Mouse (Mus musculus) midbrain, embryonic 12.5 days (tissue): ENCODE measurements around the gene Stat4. TPM values are rescaled to one million over a fixed set of nuclear protein-coding genes. Genes with fewer than 3 reads are reported as not detected.

ENCODE experiments used
- ATAC-seq: fragments of 200-750 bp; cut with Nextera tagmentation; 2 replicates; pipeline ENCODE4 v1.8.0; 2017; ENCODE audit warnings: low read depth, moderate TSS enrichment, moderate library complexity; ENCODE audit not compliant: low FRiP score
- H3K27ac ChIP-seq: fragments of 300-500 bp; sonication (generic); replicated peaks from 2 replicates; pipeline ENCODE4 v1.5.1; 2016; ENCODE audit warnings: mild to moderate bottlenecking
- H3K27me3 ChIP-seq: fragments of 300-500 bp; sonication (generic); 2 replicates; pipeline ENCODE4 v1.6.1; 2016; ENCODE audit warnings: mild to moderate bottlenecking
- H3K36me3 ChIP-seq: fragments of 300-500 bp; sonication (generic); 2 replicates; pipeline ENCODE4 v1.6.1; 2016
- H3K4me1 ChIP-seq: fragments of 300-500 bp; sonication (generic); 2 replicates; pipeline ENCODE4 v1.6.1; 2016
- H3K4me2 ChIP-seq: fragments of 300-500 bp; sonication (generic); replicated peaks from 2 replicates; pipeline ENCODE4 v1.6.1; 2016; ENCODE audit warnings: mild to moderate bottlenecking, moderate library complexity
- H3K4me3 ChIP-seq: fragments of 300-500 bp; sonication (generic); 2 replicates; pipeline ENCODE4 v1.5.1; 2016; ENCODE audit warnings: mild to moderate bottlenecking
- H3K9ac ChIP-seq: fragments of 300-500 bp; sonication (generic); replicated peaks from 2 replicates; pipeline ENCODE4 v1.6.1; 2016; ENCODE audit warnings: mild to moderate bottlenecking, moderate library complexity
- H3K9me3 ChIP-seq: fragments of 300-500 bp; sonication (generic); 2 replicates; pipeline ENCODE4 v1.6.1; 2016; ENCODE audit warnings: mild to moderate bottlenecking
- WGBS: fragments of 180-500 bp; shearing (Covaris S2); methylation state at CpG from one replicate; pipeline ENCODE4 v1.1.7; 2016; 5-methylcytosine and 5-hydroxymethylcytosine counted together
- polyA plus RNA-seq: library from polyadenylated mRNA; unstranded; fragments of >200 nt; fragmentation: Nextera tagmentation; extraction: Ambion mirVana; gene quantifications from 2 replicates; pipeline ENCODE4 v1.2.1, GENCODE M21; 2016

Gene Stat4
- polyA plus RNA-seq, 1 experiment from 2014 or later: 3.1 TPM

DNA sequence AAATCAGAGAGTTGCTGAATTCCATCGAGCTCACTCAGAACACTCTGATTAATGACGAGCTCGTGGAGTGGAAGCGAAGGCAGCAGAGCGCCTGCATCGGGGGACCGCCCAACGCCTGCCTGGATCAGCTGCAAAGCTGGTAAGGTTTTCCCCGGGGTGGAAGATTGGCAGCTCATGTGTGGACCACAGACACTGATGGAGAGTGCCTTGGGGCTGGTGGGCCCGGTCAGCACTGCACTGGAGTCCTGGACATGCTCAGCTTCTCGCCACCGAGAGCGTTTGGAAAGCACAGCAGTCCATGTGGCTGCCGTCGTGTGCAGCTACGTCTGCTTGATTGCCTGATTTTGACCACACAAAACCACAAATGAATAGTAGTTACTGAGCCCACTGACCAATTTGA is 150.3 kb downstream of the Stat4 start:
- ATAC-seq: no peak
- 82% methylated on average over 16 of the region's 16 CpGs for WGBS
- no peaks in the 10 kb centered on the region for H3K9me3 ChIP-seq

DNA sequence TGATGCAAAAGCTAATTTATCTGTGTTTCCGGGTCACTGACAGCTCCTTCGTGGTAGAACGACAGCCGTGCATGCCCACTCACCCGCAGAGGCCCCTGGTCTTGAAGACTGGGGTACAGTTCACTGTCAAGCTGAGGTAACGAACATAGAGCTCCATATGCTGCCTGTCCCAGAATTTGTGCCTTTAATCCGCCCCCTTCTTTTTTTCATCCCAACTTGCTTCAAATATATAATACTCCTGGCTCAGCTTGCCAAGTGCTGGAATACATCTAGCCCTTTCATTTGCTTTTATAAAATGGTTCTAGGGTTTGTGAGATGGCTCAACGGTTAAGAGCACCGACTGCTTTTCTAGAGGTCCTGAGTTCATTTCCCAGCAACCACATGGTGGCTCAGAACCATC is 153.6 kb downstream of the Stat4 start:
- ATAC-seq: no peak
- no peak overlapping the region for H3K9ac ChIP-seq

More for the DNA sequence above, 150.3 kb downstream of the Stat4 start:
- H3K4me1 ChIP-seq: 0 out of 2 replicates have a peak, but pooled peaks cover 2% of the 10 kb centered on the region
- no peak overlapping the region for H3K9ac ChIP-seq
- H3K4me3 ChIP-seq: no peak overlapping the region
- H3K27me3 ChIP-seq: no peaks in the 10 kb centered on the region
- H3K27ac ChIP-seq: no peak overlapping the region
- 0 out of 2 replicates have a peak, but pooled peaks cover 6% of the 10 kb centered on the region for H3K36me3 ChIP-seq
- no peak overlapping the region for H3K4me2 ChIP-seq

DNA sequence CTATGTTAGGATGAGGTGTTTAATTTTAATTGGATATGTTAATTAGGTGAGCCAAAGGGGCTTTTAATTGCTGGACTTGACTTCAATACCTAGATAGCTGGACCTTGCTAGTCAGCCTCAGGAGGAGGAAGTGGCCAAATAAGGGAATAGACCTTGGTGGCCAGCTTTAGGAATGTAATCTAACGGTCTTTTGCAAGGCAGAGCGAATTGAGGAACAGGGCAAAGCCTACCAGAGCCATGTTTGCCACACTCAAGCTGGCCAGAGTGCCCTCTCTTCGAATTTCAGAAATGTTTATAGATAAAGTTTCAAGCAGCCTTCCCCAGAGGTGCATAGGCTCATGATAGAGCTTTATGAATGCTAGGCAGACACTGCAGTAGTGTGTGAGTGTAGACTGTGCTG is 154.5 kb downstream of the Stat4 start:
- H3K9ac ChIP-seq: no peak overlapping the region
- no peaks in the 10 kb centered on the region for H3K27me3 ChIP-seq
- no peak overlapping the region for H3K27ac ChIP-seq
- WGBS: 81% methylated on average over 3 of the region's 3 CpGs
- H3K4me2 ChIP-seq: no peak overlapping the region
- no peaks in the 10 kb centered on the region for H3K9me3 ChIP-seq
- ATAC-seq: no peak
- no peak overlapping the region for H3K4me3 ChIP-seq
- H3K4me1 ChIP-seq: 0 out of 2 replicates have a peak, but pooled peaks cover 2% of the 10 kb centered on the region
- H3K36me3 ChIP-seq: 0 out of 2 replicates have a peak, but pooled peaks cover 6% of the 10 kb centered on the region

More for the DNA sequence above, 153.6 kb downstream of the Stat4 start:
- WGBS: 86% methylated on average over 9 of the region's 9 CpGs
- Histone ChIP-seq H3K4me2 (no peak overlapping the region), H3K9me3 (no peaks in the 10 kb centered on the region), H3K27ac (no peak overlapping the region), H3K4me1 (0 out of 2 replicates have a peak, but pooled peaks cover 2% of the 10 kb centered on the region), H3K4me3 (no peak overlapping the region), H3K36me3 (0 out of 2 replicates have a peak, but pooled peaks cover 6% of the 10 kb centered on the region), H3K27me3 (no peaks in the 10 kb centered on the region)

GRCm38 (mm10) chr1:52142117-52142516 is 155.2 kb downstream of the Stat4 start:
- Histone ChIP-seq H3K27ac (no peak overlapping the region), H3K4me1 (0 out of 2 replicates have a peak, but pooled peaks cover 3% of the 10 kb centered on the region), H3K27me3 (no peaks in the 10 kb centered on the region), H3K36me3 (0 out of 2 replicates have a peak, but pooled peaks cover 6% of the 10 kb centered on the region), H3K4me3 (no peak overlapping the region), H3K9me3 (no peaks in the 10 kb centered on the region), H3K9ac (no peak overlapping the region), H3K4me2 (no peak overlapping the region)
- WGBS: 79% methylated on average over 4 of the region's 4 CpGs
- ATAC-seq: no peak

DNA sequence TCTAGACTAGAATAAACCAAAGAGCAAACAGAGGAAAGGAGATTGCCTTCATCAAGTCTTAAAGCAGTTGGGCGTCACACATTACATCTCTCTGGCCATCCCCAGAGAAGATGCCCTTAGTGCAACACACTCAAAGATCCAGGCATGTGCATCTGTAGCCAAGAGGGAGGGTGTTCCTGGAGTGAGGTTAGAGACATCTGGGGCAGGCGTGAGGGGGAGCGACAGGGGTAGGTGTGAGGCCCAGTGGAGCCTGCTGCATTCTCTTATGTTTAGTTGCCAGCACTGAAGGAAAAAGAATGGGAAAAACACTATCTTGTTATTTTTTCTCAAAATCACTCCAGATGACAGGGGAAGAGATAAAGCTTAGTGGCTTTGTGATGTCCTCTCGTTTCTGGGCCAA is 156.2 kb downstream of the Stat4 start:
- no peak overlapping the region for H3K4me3 ChIP-seq
- 0 out of 2 replicates have a peak, but pooled peaks cover 6% of the 10 kb centered on the region for H3K36me3 ChIP-seq
- 85% methylated on average over 4 of the region's 4 CpGs for WGBS
- H3K4me1 ChIP-seq: 0 out of 2 replicates have a peak, but pooled peaks cover 2% of the 10 kb centered on the region
- H3K4me2 ChIP-seq: no peak overlapping the region
- H3K27me3 ChIP-seq: peaks cover 6% of the 10 kb centered on the region; the same call in 1 of the 2 replicates
- H3K27ac ChIP-seq: no peak overlapping the region
- H3K9ac ChIP-seq: no peak overlapping the region
- H3K9me3 ChIP-seq: no peaks in the 10 kb centered on the region
- no peak for ATAC-seq

DNA sequence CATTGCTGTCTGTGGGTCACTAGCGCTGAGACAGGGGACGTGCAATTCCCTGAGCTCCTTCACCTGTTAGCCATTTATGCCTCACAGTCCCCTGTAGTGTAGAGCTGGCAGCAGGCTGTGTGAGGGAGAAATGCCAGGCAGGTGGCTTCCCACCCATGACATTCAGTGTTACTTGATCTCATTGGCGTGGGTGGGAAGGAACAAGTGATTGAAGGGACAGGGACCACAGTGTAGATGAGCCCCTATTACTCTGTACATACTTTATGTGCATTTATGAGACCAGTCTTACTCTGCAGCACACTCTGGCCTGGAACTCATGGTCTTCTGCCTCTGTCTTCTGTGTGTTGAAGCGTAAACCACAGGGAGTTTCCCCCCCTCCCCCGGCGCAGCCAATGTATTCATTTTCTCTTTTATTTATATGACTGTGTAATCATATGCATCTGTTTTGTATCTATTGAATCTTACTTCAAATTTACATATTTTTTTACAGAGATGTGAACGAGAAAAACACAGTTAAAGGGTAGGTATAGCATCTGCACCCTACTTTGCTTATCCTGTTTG is 156.7 kb downstream of the Stat4 start:
- H3K9me3 ChIP-seq: no peaks in the 10 kb centered on the region
- 0 out of 2 replicates have a peak, but pooled peaks cover 6% of the 10 kb centered on the region for H3K36me3 ChIP-seq
- ATAC-seq: no peak
- no peak overlapping the region for H3K4me3 ChIP-seq
- H3K27me3 ChIP-seq: peaks cover 6% of the 10 kb centered on the region; the same call in 1 of the 2 replicates
- H3K27ac ChIP-seq: no peak overlapping the region
- 87% methylated on average over 7 of the region's 7 CpGs for WGBS
- H3K4me1 ChIP-seq: peaks cover 3% of the 10 kb centered on the region; the same call in 1 of the 2 replicates
- no peak overlapping the region for H3K9ac ChIP-seq
- H3K4me2 ChIP-seq: no peak overlapping the region

- no peak overlapping the region for H3K9ac ChIP-seq
- peaks cover 6% of the 10 kb centered on the region; the same call in 1 of the 2 replicates for H3K27me3 ChIP-seq
- no peaks in the 10 kb centered on the region for H3K9me3 ChIP-seq
- ATAC-seq: no peak
- H3K4me2 ChIP-seq: no peak overlapping the region
- peaks cover 7% of the 10 kb centered on the region; the same call in 1 of the 2 replicates for H3K4me1 ChIP-seq
- 0 out of 2 replicates have a peak, but pooled peaks cover 6% of the 10 kb centered on the region for H3K36me3 ChIP-seq
- H3K27ac ChIP-seq: no peak overlapping the region
- no peak overlapping the region for H3K4me3 ChIP-seq
- 86% methylated on average over 10 of the region's 10 CpGs for WGBS
These were observed 158.0 kb downstream of the Stat4 start for GRCm38 (mm10) chr1:52144907-52145306.

GRCm38 (mm10) chr1:52146214-52146970 is 159.4 kb downstream of the Stat4 start:
- Histone ChIP-seq H3K27ac (no peak overlapping the region), H3K36me3 (0 out of 2 replicates have a peak, but pooled peaks cover under 1% of the 10 kb centered on the region), H3K9ac (no peak overlapping the region), H3K4me1 (peaks cover 7% of the 10 kb centered on the region; the same call in 1 of the 2 replicates), H3K27me3 (peaks cover 11% of the 10 kb centered on the region; the same call in 1 of the 2 replicates), H3K4me2 (no peak overlapping the region), H3K4me3 (no peak overlapping the region), H3K9me3 (no peaks in the 10 kb centered on the region)
- WGBS: 56% methylated on average over 12 of the region's 12 CpGs
- peak; percentile 67 for ATAC-seq

GRCm38 (mm10) chr1:52147431-52147830 is 160.5 kb downstream of the Stat4 start:
- Histone ChIP-seq H3K9me3 (no peaks in the 10 kb centered on the region), H3K27me3 (peaks cover 11% of the 10 kb centered on the region; the same call in 1 of the 2 replicates), H3K9ac (no peak overlapping the region), H3K4me3 (no peak overlapping the region), H3K4me2 (no peak overlapping the region), H3K4me1 (peaks cover 7% of the 10 kb centered on the region; the same call in 1 of the 2 replicates), H3K27ac (no peak overlapping the region), H3K36me3 (0 out of 2 replicates have a peak, but pooled peaks cover 4% of the 10 kb centered on the region)
- no peak for ATAC-seq
- 97% methylated on average over 2 of the region's 2 CpGs for whole genome bisulfite sequencing

GRCm38 (mm10) chr1:52148178-52148577 is 161.2 kb downstream of the Stat4 start:
- H3K9ac ChIP-seq: no peak overlapping the region
- H3K4me1 ChIP-seq: peaks cover 7% of the 10 kb centered on the region; the same call in 1 of the 2 replicates
- H3K27me3 ChIP-seq: peaks cover 11% of the 10 kb centered on the region; the same call in 1 of the 2 replicates
- H3K27ac ChIP-seq: no peak overlapping the region
- 0 out of 2 replicates have a peak, but pooled peaks cover 4% of the 10 kb centered on the region for H3K36me3 ChIP-seq
- 78% methylated on average over 7 of the region's 7 CpGs for WGBS
- ATAC-seq: no peak
- H3K9me3 ChIP-seq: no peaks in the 10 kb centered on the region
- no peak overlapping the region for H3K4me3 ChIP-seq
- H3K4me2 ChIP-seq: no peak overlapping the region

DNA sequence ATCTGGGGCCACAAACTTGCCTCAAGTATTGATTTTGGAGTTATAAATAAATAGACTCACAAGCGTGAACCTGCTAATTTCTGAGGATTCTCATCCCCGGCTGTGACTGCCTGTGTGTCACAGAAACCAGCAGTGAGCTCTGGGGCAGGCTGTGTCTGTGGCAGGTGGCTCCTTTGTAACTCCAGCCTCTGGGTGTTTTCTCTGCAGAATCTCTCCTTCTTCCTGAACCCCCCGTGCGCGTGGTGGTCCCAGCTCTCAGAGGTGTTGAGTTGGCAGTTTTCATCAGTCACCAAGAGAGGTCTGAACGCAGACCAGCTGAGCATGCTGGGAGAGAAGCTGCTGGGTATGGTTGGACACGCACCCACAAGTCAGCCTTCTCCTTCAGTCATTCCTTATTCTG is 161.7 kb downstream of the Stat4 start:
- ATAC-seq: no peak
- H3K9ac ChIP-seq: no peak overlapping the region
- WGBS: 74% methylated on average over 7 of the region's 7 CpGs
- H3K36me3 ChIP-seq: 0 out of 2 replicates have a peak, but pooled peaks cover 4% of the 10 kb centered on the region
- no peaks in the 10 kb centered on the region for H3K9me3 ChIP-seq
- peaks cover 7% of the 10 kb centered on the region; the same call in 1 of the 2 replicates for H3K4me1 ChIP-seq
- H3K4me3 ChIP-seq: no peak overlapping the region
- no peak overlapping the region for H3K27ac ChIP-seq
- no peak overlapping the region for H3K4me2 ChIP-seq
- peaks cover 11% of the 10 kb centered on the region; the same call in 1 of the 2 replicates for H3K27me3 ChIP-seq
